8 mouse cellular contexts compared by ENCODE assay signal in the genomic region with DNA sequence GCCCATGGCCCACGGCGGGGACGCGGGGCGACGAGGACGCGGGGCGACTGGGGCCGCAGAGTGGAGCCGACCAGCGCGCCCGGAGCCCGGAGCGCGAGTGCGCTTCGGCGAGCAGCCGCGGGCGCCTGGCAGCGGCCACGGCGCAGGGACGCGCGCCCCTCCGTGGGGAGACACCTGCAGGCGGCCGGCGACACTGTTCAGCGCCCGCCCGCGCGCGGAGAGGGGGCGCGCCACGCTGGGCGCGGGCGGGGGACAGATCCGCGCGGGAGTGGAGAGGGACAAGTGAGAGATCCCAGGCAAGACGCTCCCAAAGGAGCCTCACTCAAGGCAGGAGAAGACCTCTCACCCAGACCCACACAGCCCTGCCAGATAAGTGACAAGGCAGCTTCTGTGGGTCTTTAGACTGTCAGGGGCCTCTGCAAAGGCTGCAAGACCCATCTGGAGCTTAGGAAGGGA. TPM values are rescaled to one million over a fixed set of nuclear protein-coding genes. Genes with fewer than 3 reads are reported as not detected.
DNase-seq lines count a peak whose midpoint lies in the region; ATAC-seq lines count a peak whose summit lies in the region.

A gene (minus strand): TSS at position 126 of the 456 bp plus-strand sequence.

- no peak within 1 kb of the TSS for H3K27ac ChIP-seq in forebrain, embryonic 14.5 days (ENCODE audit: low read depth, low read length)
- no peak within 1 kb of the TSS for H3K27ac ChIP-seq in intestine, embryonic 15.5 days
- no peak within 1 kb of the TSS for H3K27ac ChIP-seq in midbrain, embryonic 12.5 days (replicated peaks)

- no peaks in the 10 kb centered on the region for H3K9me3 ChIP-seq in forebrain, embryonic 14.5 days (replicated peaks; ENCODE audit: control insufficient read depth, low read length)
- no peaks in the 10 kb centered on the region for H3K9me3 ChIP-seq in intestine, embryonic 15.5 days
- H3K9me3 ChIP-seq in midbrain, embryonic 12.5 days = no peaks in the 10 kb centered on the region

- no peaks in the 10 kb centered on the region for H3K36me3 ChIP-seq in forebrain, embryonic 14.5 days (ENCODE audit: control insufficient read depth, insufficient read depth, low read length)
- H3K36me3 ChIP-seq in intestine, embryonic 15.5 days = no peaks in the 10 kb centered on the region
- no peaks in the 10 kb centered on the region for H3K36me3 ChIP-seq in midbrain, embryonic 12.5 days

- H3K4me2 ChIP-seq in forebrain, embryonic 14.5 days (ENCODE audit: low read length) = peak within 1 kb of the TSS; percentile 93
- peak within 1 kb of the TSS; percentile 96 for H3K4me2 ChIP-seq in intestine, embryonic 15.5 days (replicated peaks)
- H3K4me2 ChIP-seq in midbrain, embryonic 12.5 days (replicated peaks) = peak within 1 kb of the TSS; percentile 93

- peak; percentile 46 for ATAC-seq in forebrain, embryonic 14.5 days
- peak; percentile 19; the same call in 1 of the 2 replicates for ATAC-seq in intestine, embryonic 15.5 days
- ATAC-seq in midbrain, embryonic 12.5 days (ENCODE audit: low FRiP score, low read depth) = no peak

- WGBS in forebrain, embryonic 14.5 days = under 1% methylated on average over 44 of the region's 49 CpGs
- WGBS in intestine, embryonic 15.5 days = 1% methylated on average over 42 of the region's 49 CpGs
- 2% methylated on average over 39 of the region's 49 CpGs for WGBS in midbrain, embryonic 12.5 days

- H3K9ac ChIP-seq in forebrain, embryonic 14.5 days (ENCODE audit: low read length) = peak within 1 kb of the TSS; percentile 62
- peak within 1 kb of the TSS; percentile 41 for H3K9ac ChIP-seq in intestine, embryonic 15.5 days
- H3K9ac ChIP-seq in midbrain, embryonic 12.5 days (replicated peaks) = peak within 1 kb of the TSS; percentile 62

- peak within 1 kb of the TSS; percentile 61 for H3K4me3 ChIP-seq in forebrain, embryonic 14.5 days (ENCODE audit: low read depth, low read length)
- peak within 1 kb of the TSS; percentile 56 for H3K4me3 ChIP-seq in intestine, embryonic 15.5 days (replicated peaks)
- peak within 1 kb of the TSS; percentile 60 for H3K4me3 ChIP-seq in midbrain, embryonic 12.5 days

- peaks cover 13% of the 10 kb centered on the region; the same call in 1 of the 2 replicates for H3K4me1 ChIP-seq in forebrain, embryonic 14.5 days (ENCODE audit: control insufficient read depth, insufficient read depth, low read length)
- H3K4me1 ChIP-seq in intestine, embryonic 15.5 days (replicated peaks) = peaks cover 22% of the 10 kb centered on the region
- H3K4me1 ChIP-seq in midbrain, embryonic 12.5 days = peaks cover 41% of the 10 kb centered on the region

- peak; percentile 32 to 45 for DNase-seq in kidney, postnatal 4 days
- no peak for DNase-seq in kidney, postnatal 25 days
- peak; percentile 40 for DNase-seq in adrenal gland, postnatal 10 days
- peak; percentile 43 for DNase-seq in forebrain, embryonic 14.5 days (ENCODE audit: low spot score)
- no peak for DNase-seq in spleen, postnatal 4 days (ENCODE audit: low spot score in 2 of 2)
- no peak for DNase-seq in urinary bladder, postnatal 14 days (ENCODE audit: low spot score)

- peaks cover 52% of the 10 kb centered on the region for H3K27me3 ChIP-seq in forebrain, embryonic 14.5 days (replicated peaks; ENCODE audit: control insufficient read depth, insufficient read depth, low read length)
- H3K27me3 ChIP-seq in intestine, embryonic 15.5 days (replicated peaks) = peaks cover 59% of the 10 kb centered on the region
- peaks cover 77% of the 10 kb centered on the region for H3K27me3 ChIP-seq in midbrain, embryonic 12.5 days

RNA-seq across cellular contexts. Expression of the gene that starts here (rescaled TPM):
- 1 to 10 TPM; 7.2 to 8.7 TPM for total RNA-seq in adrenal gland, postnatal 10 days (2021)
- polyA plus RNA-seq in forebrain, embryonic 14.5 days (2014; fragmentation: Nextera tagmentation; extraction: Ambion mirVana) = 5.0 TPM in 2 replicates
- polyA plus RNA-seq in intestine, embryonic 15.5 days (2015; fragmentation: Nextera tagmentation; extraction: Ambion mirVana) = 0.57 and 0.67 TPM in 2 replicates
- polyA plus RNA-seq in midbrain, embryonic 12.5 days (2016; fragmentation: Nextera tagmentation; extraction: Ambion mirVana) = 4.4 and 5.5 TPM in 2 replicates

Comparison
In these comparisons a context has a peak if more than half of its experiments do, and no peak if none do; other contexts are left out.
1. DNase-seq: peak in kidney, postnatal 4 days (2 of 2), adrenal gland, postnatal 10 days (single experiment) and forebrain, embryonic 14.5 days (single experiment); none in kidney, postnatal 25 days (0 of 2), spleen, postnatal 4 days (0 of 2) and urinary bladder, postnatal 14 days (single experiment).
2. Peak in ATAC-seq, H3K4me3 ChIP-seq, H3K9ac ChIP-seq and H3K4me2 ChIP-seq in intestine, embryonic 15.5 days; RNA of the gene not detected or under 1 TPM.
3. Peak in every context shown above with its lines, with median percentiles within 50 percentile points of each other: H3K4me2 ChIP-seq, H3K4me3 ChIP-seq and H3K9ac ChIP-seq.